Mouse (Mus musculus) midbrain, embryonic 11.5 days (tissue): ENCODE results near the gene Thrap3. TPM values are rescaled to one million over a fixed set of nuclear protein-coding genes. Genes with fewer than 3 reads are reported as not detected.

Experiments used
- ATAC-seq: fragments of 200-750 bp; cut with Nextera tagmentation; 2 replicates; pipeline ENCODE4 v1.8.0; 2017; ENCODE audit warnings: moderate TSS enrichment, moderate library complexity; ENCODE audit not compliant: low FRiP score
- DNase-seq: peaks from one replicate; pipeline ENCODE4 v3.0.0; 2015; ENCODE audit warnings: low spot score; ENCODE audit errors: missing footprints
- H3K27ac ChIP-seq: fragments of 300-500 bp; sonication (generic); 2 replicates; pipeline ENCODE4 v1.5.1; 2014; ENCODE audit warnings: low read depth, low read length
- H3K27me3 ChIP-seq: fragments of 300-500 bp; sonication (generic); 2 replicates; pipeline ENCODE4 v1.6.1; 2014; ENCODE audit warnings: mild to moderate bottlenecking, low read length, moderate library complexity, mixed read lengths; ENCODE audit not compliant: control insufficient read depth, insufficient read depth
- H3K36me3 ChIP-seq: fragments of 300-500 bp; sonication (generic); 2 replicates; pipeline ENCODE4 v1.6.1; 2014; ENCODE audit warnings: mild to moderate bottlenecking, low read length, moderate library complexity, mixed read lengths; ENCODE audit not compliant: control insufficient read depth, insufficient read depth
- H3K4me1 ChIP-seq: fragments of 300-500 bp; sonication (generic); 2 replicates; pipeline ENCODE4 v1.6.1; 2014; ENCODE audit warnings: low read length; ENCODE audit not compliant: control insufficient read depth, insufficient read depth
- H3K4me2 ChIP-seq: fragments of 300-500 bp; sonication (generic); 2 replicates; pipeline ENCODE4 v1.6.1; 2014; ENCODE audit warnings: mild to moderate bottlenecking, moderate library complexity
- H3K4me3 ChIP-seq: fragments of 300-500 bp; sonication (generic); 2 replicates; pipeline ENCODE4 v1.5.1; 2014; ENCODE audit warnings: low read depth, low read length
- H3K9ac ChIP-seq: fragments of 300-500 bp; sonication (generic); 2 replicates; pipeline ENCODE4 v1.6.1; 2014; ENCODE audit warnings: low read length
- H3K9me3 ChIP-seq: fragments of 300-500 bp; sonication (generic); 2 replicates; pipeline ENCODE4 v1.6.1; 2016; ENCODE audit warnings: low read length; ENCODE audit not compliant: control insufficient read depth
- WGBS: fragments of 180-500 bp; shearing (Covaris S2); extraction: QIAGEN DNeasy Blood & Tissue Kit; methylation state at CpG from one replicate; pipeline ENCODE4 v1.1.7; 2014; 5-methylcytosine and 5-hydroxymethylcytosine counted together
- polyA plus RNA-seq: library from polyadenylated mRNA; unstranded; fragments of >200 nt; fragmentation: Nextera tagmentation; extraction: Ambion mirVana; gene quantifications from 2 replicates; pipeline ENCODE4 v1.2.1, GENCODE M21; 2014

Gene Thrap3
- polyA plus RNA-seq, 1 experiment from 2014 or later, result 192 TPM

DNA sequence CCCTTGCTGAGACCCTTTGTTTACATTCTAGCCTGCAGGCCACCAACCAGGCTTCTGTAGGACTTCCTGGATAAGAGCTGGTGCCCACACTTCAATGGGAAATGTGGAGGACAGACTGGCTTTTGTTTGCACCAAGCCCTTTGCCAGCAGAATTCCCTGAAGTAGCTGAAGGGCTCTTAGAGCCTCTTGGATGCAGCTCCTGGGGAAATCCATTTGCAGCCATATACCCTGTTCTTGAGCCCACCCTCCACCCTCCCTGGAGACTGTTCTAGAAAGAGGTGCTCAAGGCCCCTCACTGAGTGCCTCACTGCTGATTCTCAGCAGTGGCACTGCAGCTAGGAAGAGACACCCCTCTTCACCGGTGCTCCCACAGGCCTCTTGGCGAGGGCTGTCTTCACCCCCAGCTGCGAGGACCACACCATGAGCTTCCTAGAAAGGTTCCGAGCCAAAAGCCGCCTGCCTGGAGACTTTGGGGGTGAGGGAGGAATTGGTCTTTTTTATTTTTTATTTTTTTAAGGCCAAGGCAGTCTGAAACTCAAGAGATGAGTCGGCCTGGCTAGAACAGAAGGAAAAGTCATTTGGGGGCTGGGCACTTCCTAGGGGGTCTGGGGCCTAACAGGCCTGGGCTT lies 69.8 kb downstream of the Thrap3 start:
- Histone ChIP-seq H3K9me3 (no peaks in the 10 kb centered on the region), H3K4me3 (no peak overlapping the region), H3K9ac (no peak overlapping the region), H3K36me3 (peaks cover 7% of the 10 kb centered on the region), H3K4me1 (no peaks in the 10 kb centered on the region; the same call in 1 of the 2 replicates), H3K4me2 (no peak overlapping the region), H3K27ac (no peak overlapping the region), H3K27me3 (no peaks in the 10 kb centered on the region)
- WGBS, result 75% methylated on average over 6 of the region's 6 CpGs
- DNase-seq (no peak), ATAC-seq (no peak)

DNA sequence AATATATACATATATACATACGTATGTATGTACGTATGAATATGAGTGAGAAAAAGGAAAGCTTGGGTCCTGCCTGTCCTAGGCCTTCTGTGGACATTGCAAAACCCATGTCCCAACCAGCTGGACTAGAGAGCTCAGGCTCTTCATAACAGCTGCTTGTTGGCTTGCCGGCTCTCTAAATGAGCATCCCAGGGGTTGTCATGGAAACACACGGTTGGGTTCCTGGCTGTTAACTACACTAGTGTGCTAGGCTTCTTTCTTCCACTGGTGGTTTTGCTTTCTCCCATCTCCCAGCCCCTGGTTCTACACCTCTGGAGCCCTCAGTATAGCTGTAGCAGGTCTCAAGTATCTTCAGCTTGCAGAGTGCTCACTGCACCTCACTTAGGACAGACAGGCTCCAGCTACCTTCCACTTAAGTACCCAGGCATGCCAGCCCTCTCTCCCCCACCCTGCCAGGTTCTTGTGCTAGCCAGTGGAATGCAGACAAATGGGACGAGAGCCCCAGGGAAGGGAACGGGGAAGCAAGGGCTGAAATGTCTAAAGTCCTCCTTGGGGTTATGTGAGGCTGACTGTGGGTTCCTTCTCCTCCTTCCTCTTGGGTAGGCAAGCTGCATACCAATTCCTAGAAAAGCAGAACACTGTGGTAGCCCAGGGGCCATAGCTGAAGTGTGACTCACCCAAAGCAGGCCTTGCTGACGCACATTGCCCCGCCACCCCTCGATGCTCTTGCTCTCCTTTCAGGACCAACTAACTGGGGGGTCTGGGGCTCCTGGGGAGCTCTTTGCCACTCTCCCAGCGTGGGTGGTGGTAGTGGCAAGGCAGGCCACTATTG lies 71.1 kb downstream of the Thrap3 start:
- H3K27ac ChIP-seq, result no peak overlapping the region
- no peaks in the 10 kb centered on the region for H3K9me3 ChIP-seq
- 67% methylated on average over 10 of the region's 10 CpGs for WGBS
- H3K4me1 ChIP-seq, result no peaks in the 10 kb centered on the region; the same call in 1 of the 2 replicates
- peaks cover 6% of the 10 kb centered on the region for H3K36me3 ChIP-seq
- H3K4me3 ChIP-seq, result no peak overlapping the region
- H3K9ac ChIP-seq, result no peak overlapping the region
- H3K4me2 ChIP-seq, result no peak overlapping the region
- no peak for ATAC-seq
- DNase-seq, result no peak
- no peaks in the 10 kb centered on the region for H3K27me3 ChIP-seq

DNA sequence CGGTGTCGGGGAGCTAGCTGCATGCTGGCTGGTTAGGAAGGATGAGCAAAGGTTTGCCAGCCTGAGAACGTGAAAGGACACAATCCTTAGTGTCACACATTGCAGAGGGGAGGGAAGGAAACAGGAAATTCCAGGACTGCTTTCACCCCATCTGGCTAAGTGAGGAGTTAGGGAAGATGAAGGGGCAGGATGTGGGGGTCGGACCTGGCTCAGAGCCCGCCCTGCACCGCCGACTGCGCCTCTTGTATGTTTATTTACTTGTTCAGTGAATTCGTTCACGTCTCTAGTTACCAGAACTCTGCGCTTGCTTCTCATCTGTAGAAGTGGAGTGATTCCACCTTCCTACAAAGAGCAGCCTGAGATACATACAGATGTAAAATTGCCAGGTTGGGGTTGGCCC lies 72.1 kb downstream of the Thrap3 start:
- no peak overlapping the region for H3K4me2 ChIP-seq
- DNase-seq (no peak), ATAC-seq (no peak)
- no peak overlapping the region for H3K27ac ChIP-seq
- peaks cover 10% of the 10 kb centered on the region for H3K36me3 ChIP-seq
- H3K4me3 ChIP-seq, result no peak overlapping the region
- H3K27me3 ChIP-seq, result no peaks in the 10 kb centered on the region
- H3K9me3 ChIP-seq, result no peaks in the 10 kb centered on the region
- H3K9ac ChIP-seq, result no peak overlapping the region
- 85% methylated on average over 11 of the region's 11 CpGs for WGBS
- no peaks in the 10 kb centered on the region; the same call in 1 of the 2 replicates for H3K4me1 ChIP-seq

DNA sequence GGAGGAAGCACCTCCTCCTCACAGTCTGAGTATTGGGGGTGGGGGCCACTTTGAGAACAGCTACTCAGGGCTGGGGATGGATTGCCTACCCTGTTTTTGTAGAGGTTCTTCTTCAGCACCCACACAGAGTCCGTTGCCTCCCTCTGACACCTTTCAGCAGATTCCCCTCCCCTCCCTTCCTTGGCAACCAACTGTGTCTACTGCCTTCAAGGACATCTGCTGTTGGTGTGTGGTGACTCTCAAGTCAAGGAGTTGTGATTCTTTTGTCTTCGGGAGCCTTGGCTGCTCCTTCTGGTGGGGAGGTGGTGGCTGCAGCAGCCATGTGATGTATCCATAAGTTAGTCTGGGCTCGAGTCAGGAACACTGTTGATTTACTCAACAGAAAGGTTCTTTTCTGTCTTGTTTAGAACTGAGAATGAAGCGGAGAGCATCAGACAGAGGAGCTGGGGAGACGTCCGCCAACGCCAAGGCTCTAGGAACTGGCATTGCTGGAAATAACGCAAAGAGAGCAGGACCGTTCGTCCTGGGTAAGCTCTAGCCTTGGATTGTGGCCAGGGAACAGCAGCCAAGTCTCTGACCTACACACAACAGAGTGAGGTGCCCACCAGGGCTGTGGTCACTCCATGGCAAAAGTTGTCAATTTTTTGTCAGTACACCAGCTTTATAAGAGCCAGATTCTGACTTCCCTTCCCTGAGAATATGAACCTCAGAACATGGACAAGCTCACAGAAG lies 79.1 kb downstream of the Thrap3 start:
- ATAC-seq (no peak), DNase-seq (no peak)
- Histone ChIP-seq H3K9me3 (0 out of 2 replicates have a peak, but pooled peaks cover 2% of the 10 kb centered on the region), H3K27ac (no peak overlapping the region), H3K9ac (no peak overlapping the region), H3K36me3 (peaks cover 11% of the 10 kb centered on the region; the same call in 1 of the 2 replicates), H3K4me3 (no peak overlapping the region), H3K4me2 (no peak overlapping the region), H3K4me1 (no peaks in the 10 kb centered on the region), H3K27me3 (no peaks in the 10 kb centered on the region)
- 91% methylated on average over 10 of the region's 10 CpGs for WGBS

DNA sequence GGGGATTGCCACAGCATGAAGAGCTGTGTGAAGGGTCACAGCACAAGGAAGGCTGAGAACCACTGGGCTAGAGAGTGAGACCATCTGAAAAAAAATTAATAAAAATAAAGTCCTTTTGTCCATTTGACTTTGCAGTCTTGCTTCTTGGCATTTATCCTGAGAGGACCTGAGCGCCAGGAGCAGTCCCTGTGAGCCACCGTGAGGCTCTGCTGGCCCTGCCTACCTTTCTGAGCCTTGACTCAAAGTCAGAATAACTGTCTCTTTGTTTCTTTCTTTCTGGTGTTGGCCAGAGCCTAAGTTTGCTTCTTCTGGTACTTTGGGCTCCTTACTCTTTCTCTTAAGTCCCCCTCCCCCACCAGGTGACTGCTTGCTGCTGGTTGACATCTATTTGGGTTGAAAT lies 82.1 kb downstream of the Thrap3 start:
- no peak for ATAC-seq
- H3K27me3 ChIP-seq, result no peaks in the 10 kb centered on the region
- no peak overlapping the region for H3K4me3 ChIP-seq
- H3K27ac ChIP-seq, result no peak overlapping the region
- WGBS, result 98% methylated on average over 2 of the region's 2 CpGs
- no peak for DNase-seq
- H3K4me2 ChIP-seq, result no peak overlapping the region
- peaks cover 7% of the 10 kb centered on the region; the same call in 1 of the 2 replicates for H3K36me3 ChIP-seq
- no peak overlapping the region for H3K9ac ChIP-seq
- 0 out of 2 replicates have a peak, but pooled peaks cover 2% of the 10 kb centered on the region for H3K9me3 ChIP-seq
- H3K4me1 ChIP-seq, result no peaks in the 10 kb centered on the region

DNA sequence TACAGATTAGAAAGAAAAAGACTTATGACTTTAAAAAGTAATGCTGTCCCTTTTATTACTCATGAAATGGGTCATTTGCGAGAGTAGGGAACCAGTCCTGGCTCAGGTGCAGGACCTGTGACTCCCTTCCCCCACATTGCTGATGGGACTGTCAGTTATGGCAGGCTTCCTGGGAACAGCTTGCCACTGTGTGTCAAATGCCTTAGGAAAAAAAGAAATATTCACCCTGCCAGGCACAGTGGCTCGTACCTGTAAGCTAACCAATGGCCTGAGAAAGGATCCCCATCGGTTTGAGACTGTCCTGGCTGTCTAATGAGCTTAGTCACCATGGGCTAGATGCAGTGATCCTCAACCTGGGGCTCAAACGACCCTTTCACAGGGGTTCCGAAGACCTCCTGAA lies 82.5 kb downstream of the Thrap3 start:
- Histone ChIP-seq H3K4me1 (no peaks in the 10 kb centered on the region), H3K9ac (no peak overlapping the region), H3K9me3 (0 out of 2 replicates have a peak, but pooled peaks cover 2% of the 10 kb centered on the region), H3K36me3 (peaks cover 7% of the 10 kb centered on the region; the same call in 1 of the 2 replicates), H3K4me2 (no peak overlapping the region), H3K27ac (no peak overlapping the region), H3K27me3 (no peaks in the 10 kb centered on the region), H3K4me3 (no peak overlapping the region)
- DNase-seq (peak; percentile 81), ATAC-seq (no peak)
- WGBS, result 90% methylated on average over 5 of the region's 5 CpGs

DNA sequence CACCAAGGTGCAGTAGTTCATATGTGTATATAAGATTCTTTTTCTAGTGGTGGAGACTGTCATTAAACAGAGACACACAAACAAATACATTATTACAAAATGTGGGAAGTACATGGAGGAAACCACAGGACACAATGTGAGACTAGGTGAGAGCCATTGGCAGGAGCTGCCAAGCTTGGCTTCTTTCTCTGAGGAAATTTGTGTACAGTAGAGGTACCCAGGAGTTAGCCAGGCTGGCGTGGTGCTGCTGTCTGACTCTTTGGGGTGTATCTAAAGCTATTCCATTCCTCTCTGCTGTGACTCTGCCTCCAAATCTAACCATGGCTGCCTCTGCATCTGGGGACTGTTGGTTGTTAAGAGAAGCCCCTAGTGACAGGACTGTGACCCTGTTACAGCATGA lies 83.5 kb downstream of the Thrap3 start:
- peaks cover 7% of the 10 kb centered on the region; the same call in 1 of the 2 replicates for H3K36me3 ChIP-seq
- H3K4me3 ChIP-seq, result no peak overlapping the region
- H3K9ac ChIP-seq, result no peak overlapping the region
- WGBS, result 78% methylated on average over 1 of the region's 1 CpGs
- H3K9me3 ChIP-seq, result 0 out of 2 replicates have a peak, but pooled peaks cover 2% of the 10 kb centered on the region
- no peak overlapping the region for H3K27ac ChIP-seq
- no peaks in the 10 kb centered on the region for H3K4me1 ChIP-seq
- no peak for ATAC-seq
- no peaks in the 10 kb centered on the region for H3K27me3 ChIP-seq
- no peak overlapping the region for H3K4me2 ChIP-seq
- DNase-seq, result no peak

DNA sequence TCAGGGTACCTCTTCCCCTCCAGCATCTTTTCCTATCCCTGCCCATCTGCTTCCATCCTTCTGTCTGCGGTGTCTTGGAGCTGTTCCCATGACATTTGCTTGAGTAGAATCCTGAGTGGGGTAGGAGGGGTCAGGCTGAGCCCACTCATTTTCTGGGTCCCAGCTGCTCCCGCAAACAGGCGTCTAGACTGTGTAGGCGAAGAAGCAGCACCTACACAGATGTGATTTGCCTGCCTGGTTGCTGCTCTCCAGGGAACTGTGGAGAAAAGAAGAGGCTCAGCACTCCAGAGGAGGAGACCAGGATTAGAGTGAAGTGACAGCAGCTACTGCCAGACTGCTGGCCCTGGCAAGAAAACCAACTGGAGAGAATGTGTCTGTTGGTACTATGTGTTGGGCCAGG lies 83.9 kb downstream of the Thrap3 start:
- no peaks in the 10 kb centered on the region for H3K27me3 ChIP-seq
- H3K4me3 ChIP-seq, result no peak overlapping the region
- H3K4me2 ChIP-seq, result no peak overlapping the region
- DNase-seq (no peak), ATAC-seq (no peak)
- no peak overlapping the region for H3K9ac ChIP-seq
- WGBS, result 86% methylated on average over 4 of the region's 4 CpGs
- H3K27ac ChIP-seq, result no peak overlapping the region
- peaks cover 7% of the 10 kb centered on the region; the same call in 1 of the 2 replicates for H3K36me3 ChIP-seq
- H3K4me1 ChIP-seq, result no peaks in the 10 kb centered on the region
- H3K9me3 ChIP-seq, result 0 out of 2 replicates have a peak, but pooled peaks cover 2% of the 10 kb centered on the region
